Mouse (Mus musculus) forebrain, embryonic 11.5 days (tissue): ENCODE data around the gene Plcl1. TPM values are rescaled to one million over a fixed set of nuclear protein-coding genes. Genes with fewer than 3 reads are reported as not detected.
A peak's percentile ranks its signal among the peaks of the same experiment; 100 is the strongest.

Experiments used
- ATAC-seq: fragments of 200-750 bp; cut with Nextera tagmentation; replicated peaks from 2 replicates; pipeline ENCODE4 v1.8.0; 2017; ENCODE audit warnings: moderate TSS enrichment; ENCODE audit not compliant: low FRiP score
- DNase-seq: peaks from one replicate; pipeline ENCODE4 v3.0.0-alpha.2; 2017; ENCODE audit warnings: low spot score
- H3K27ac ChIP-seq: fragments of 300-500 bp; sonication (generic); 2 replicates; pipeline ENCODE4 v1.5.1; 2014; ENCODE audit warnings: low read depth, low read length
- H3K27me3 ChIP-seq: fragments of 300-500 bp; sonication (generic); 2 replicates; pipeline ENCODE4 v1.6.1; 2014; ENCODE audit warnings: mild to moderate bottlenecking, low read length, mixed read lengths; ENCODE audit not compliant: control insufficient read depth, insufficient read depth
- H3K36me3 ChIP-seq: fragments of 300-500 bp; sonication (generic); 2 replicates; pipeline ENCODE4 v1.6.1; 2014; ENCODE audit warnings: mild to moderate bottlenecking, low read length, moderate library complexity, mixed read lengths; ENCODE audit not compliant: control insufficient read depth, insufficient read depth
- H3K4me1 ChIP-seq: fragments of 300-500 bp; sonication (generic); replicated peaks from 2 replicates; pipeline ENCODE4 v1.6.1; 2014; ENCODE audit warnings: low read length, mixed read lengths; ENCODE audit not compliant: control insufficient read depth, insufficient read depth
- H3K4me2 ChIP-seq: fragments of 300-500 bp; sonication (generic); 2 replicates; pipeline ENCODE4 v1.6.1; 2014; ENCODE audit warnings: low read depth, mild to moderate bottlenecking, low read length, moderate library complexity, mixed read lengths; ENCODE audit not compliant: severe bottlenecking
- H3K4me3 ChIP-seq: fragments of 300-500 bp; sonication (generic); 2 replicates; pipeline ENCODE4 v1.5.1; 2014; ENCODE audit warnings: low read depth, low read length
- H3K9ac ChIP-seq: fragments of 300-500 bp; sonication (generic); 2 replicates; pipeline ENCODE4 v1.6.1; 2014; ENCODE audit warnings: low read length
- H3K9me3 ChIP-seq: fragments of 300-500 bp; sonication (generic); 2 replicates; pipeline ENCODE4 v1.6.1; 2016; ENCODE audit warnings: low read length, mixed read lengths; ENCODE audit not compliant: control insufficient read depth
- WGBS: fragments of 180-500 bp; shearing (Covaris S2); extraction: QIAGEN DNeasy Blood & Tissue Kit; methylation state at CpG from one replicate; pipeline ENCODE4 v1.1.7; 2014; 5-methylcytosine and 5-hydroxymethylcytosine counted together
- polyA plus RNA-seq: library from polyadenylated mRNA; unstranded; fragments of >200 nt; fragmentation: Nextera tagmentation; extraction: Ambion mirVana; gene quantifications from 2 replicates; pipeline ENCODE4 v1.2.1, GENCODE M21; 2014

The Plcl1 gene
- polyA plus RNA-seq, 1 experiment from 2014 or later: 2.2 TPM

- H3K36me3 ChIP-seq: no peaks in the 10 kb centered on the region
- H3K27ac ChIP-seq: no peak overlapping the region
- no peak overlapping the region for H3K4me2 ChIP-seq
- DNase-seq (peak; percentile 75), ATAC-seq (peak; percentile 63; the same call in 1 of the 2 replicates)
- H3K9me3 ChIP-seq: no peaks in the 10 kb centered on the region
- no peaks in the 10 kb centered on the region for H3K4me1 ChIP-seq
- H3K27me3 ChIP-seq: no peaks in the 10 kb centered on the region
- H3K4me3 ChIP-seq: no peak overlapping the region
- 54% methylated on average over 10 of the region's 10 CpGs for WGBS
- H3K9ac ChIP-seq: no peak overlapping the region
Measured at GRCm38 (mm10) chr1:55755742-55756141, 350.0 kb downstream of the Plcl1 start.

GRCm38 (mm10) chr1:55762284-55762683 lies 356.6 kb downstream of the Plcl1 start:
- no peaks in the 10 kb centered on the region for H3K9me3 ChIP-seq
- H3K4me3 ChIP-seq: no peak overlapping the region
- no peak overlapping the region for H3K27ac ChIP-seq
- no peak for ATAC-seq
- 82% methylated on average over 5 of the region's 5 CpGs for WGBS
- no peak overlapping the region for H3K4me2 ChIP-seq
- no peak overlapping the region for H3K9ac ChIP-seq
- DNase-seq: no peak
- H3K36me3 ChIP-seq: no peaks in the 10 kb centered on the region
- no peaks in the 10 kb centered on the region for H3K27me3 ChIP-seq
- no peaks in the 10 kb centered on the region for H3K4me1 ChIP-seq

DNA sequence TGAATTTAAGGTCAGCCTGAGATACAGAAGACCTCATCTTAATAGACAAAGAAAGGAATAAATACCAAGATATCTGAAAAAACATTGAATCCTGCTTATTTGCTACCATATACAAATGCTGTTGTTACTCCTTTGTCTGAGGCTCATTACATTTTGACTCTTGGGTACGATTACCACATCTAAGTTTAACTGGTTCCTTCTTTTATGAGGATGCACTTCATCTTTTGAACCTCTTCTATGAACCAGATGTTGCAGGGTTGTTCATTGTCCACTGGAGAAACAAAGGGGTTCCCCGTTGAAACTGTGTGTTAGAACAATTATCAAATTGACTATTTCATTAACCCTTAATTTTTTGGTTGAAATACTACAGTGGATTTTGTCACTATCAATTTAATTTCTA lies 357.4 kb downstream of the Plcl1 start:
- Histone ChIP-seq H3K4me1 (no peaks in the 10 kb centered on the region), H3K27ac (no peak overlapping the region), H3K36me3 (no peaks in the 10 kb centered on the region), H3K4me3 (no peak overlapping the region), H3K9ac (no peak overlapping the region), H3K4me2 (no peak overlapping the region), H3K27me3 (no peaks in the 10 kb centered on the region), H3K9me3 (no peaks in the 10 kb centered on the region)
- WGBS: 84% methylated on average over 2 of the region's 2 CpGs
- DNase-seq (no peak), ATAC-seq (no peak)

- no peak for DNase-seq
- Histone ChIP-seq H3K9ac (no peak overlapping the region), H3K9me3 (no peaks in the 10 kb centered on the region), H3K4me1 (no peaks in the 10 kb centered on the region), H3K27ac (no peak overlapping the region), H3K4me3 (no peak overlapping the region), H3K36me3 (no peaks in the 10 kb centered on the region), H3K27me3 (no peaks in the 10 kb centered on the region), H3K4me2 (no peak overlapping the region)
- no peak for ATAC-seq
- WGBS: 82% methylated on average over 1 of the region's 1 CpGs
Measured at GRCm38 (mm10) chr1:55766743-55767142, 361.0 kb downstream of the Plcl1 start.

- no peak for DNase-seq
- no peak overlapping the region for H3K4me3 ChIP-seq
Measured at GRCm38 (mm10) chr1:55770072-55770785, 364.5 kb downstream of the Plcl1 start.

DNA sequence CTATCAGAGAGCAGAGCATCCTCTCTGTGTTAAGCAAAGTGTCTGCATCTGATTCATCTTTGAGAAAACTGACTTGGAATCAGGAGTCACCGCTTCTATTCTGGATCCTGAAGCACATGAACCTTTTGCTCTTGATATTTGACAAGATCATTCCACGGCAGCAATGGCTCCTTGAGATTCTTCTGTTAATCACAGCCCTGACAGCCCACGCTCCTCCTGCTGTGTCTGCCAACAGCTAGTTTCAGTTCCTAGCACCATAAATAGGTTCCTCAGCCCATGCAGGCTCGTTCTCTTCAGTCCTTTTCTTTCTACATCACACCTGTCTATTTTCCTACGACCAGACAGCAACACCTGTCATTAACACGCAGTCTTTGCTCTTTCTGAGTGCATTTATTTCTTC lies 387.1 kb downstream of the Plcl1 start:
- Histone ChIP-seq H3K27ac (no peak overlapping the region), H3K36me3 (no peaks in the 10 kb centered on the region), H3K9ac (no peak overlapping the region), H3K27me3 (no peaks in the 10 kb centered on the region), H3K4me3 (no peak overlapping the region), H3K9me3 (no peaks in the 10 kb centered on the region), H3K4me2 (no peak overlapping the region), H3K4me1 (no peaks in the 10 kb centered on the region)
- 77% methylated on average over 6 of the region's 6 CpGs for WGBS
- no peak for DNase-seq
- ATAC-seq: no peak

More at GRCm38 (mm10) chr1:55770072-55770785, 364.5 kb downstream of the Plcl1 start:
- Histone ChIP-seq H3K4me2 (no peak overlapping the region), H3K9ac (no peak overlapping the region), H3K27ac (no peak overlapping the region), H3K27me3 (no peaks in the 10 kb centered on the region), H3K36me3 (no peaks in the 10 kb centered on the region), H3K4me1 (no peaks in the 10 kb centered on the region), H3K9me3 (no peaks in the 10 kb centered on the region)
- no peak for ATAC-seq

Other genes starting within 250 kb of the Plcl1 start
- 8.0 and 8.2 TPM in 2 replicates for gene Rftn2, start 179.1 kb upstream of the Plcl1 start, polyA plus RNA-seq
- 3.7 and 3.8 TPM in 2 replicates for gene Mars2, start 168.7 kb upstream of the Plcl1 start, polyA plus RNA-seq
- gene Boll, start 42.5 kb upstream of the Plcl1 start, polyA plus RNA-seq: 0.11 and 0.29 TPM in 2 replicates